Mouse (Mus musculus): ENCODE results near the gene Grik2.

Gene Grik2

DNA sequence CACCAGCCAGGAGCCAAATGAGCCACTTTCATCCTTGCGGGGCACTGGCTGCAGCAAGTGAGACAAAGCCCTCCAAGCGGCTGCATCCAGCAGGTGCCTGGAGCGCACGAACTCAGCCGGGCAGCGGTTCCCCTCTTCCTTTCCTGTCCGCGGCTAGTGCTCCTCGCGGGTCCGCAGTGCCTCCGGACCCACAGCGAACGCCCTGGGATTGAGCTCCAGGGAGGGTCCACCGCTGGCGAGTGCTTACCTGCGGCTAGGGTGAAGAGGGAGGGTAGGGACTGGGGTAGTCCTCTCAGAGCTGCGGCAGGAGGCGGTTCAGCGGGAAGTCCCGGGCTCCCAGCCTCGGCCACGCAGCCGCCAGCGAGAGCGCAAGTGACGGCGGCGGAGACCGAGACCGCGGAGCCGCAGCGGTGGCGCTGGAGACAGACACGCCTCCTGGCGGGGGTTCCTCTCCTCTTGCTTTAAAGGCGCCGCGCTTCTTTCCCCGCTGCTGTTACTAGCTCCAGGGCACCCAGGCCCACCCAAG is at the start of gene Grik2:
Gene Grik2, minus strand, starts transcription at position 386 of the 526 bp plus-strand sequence.
- no peak for DNase-seq

DNA sequence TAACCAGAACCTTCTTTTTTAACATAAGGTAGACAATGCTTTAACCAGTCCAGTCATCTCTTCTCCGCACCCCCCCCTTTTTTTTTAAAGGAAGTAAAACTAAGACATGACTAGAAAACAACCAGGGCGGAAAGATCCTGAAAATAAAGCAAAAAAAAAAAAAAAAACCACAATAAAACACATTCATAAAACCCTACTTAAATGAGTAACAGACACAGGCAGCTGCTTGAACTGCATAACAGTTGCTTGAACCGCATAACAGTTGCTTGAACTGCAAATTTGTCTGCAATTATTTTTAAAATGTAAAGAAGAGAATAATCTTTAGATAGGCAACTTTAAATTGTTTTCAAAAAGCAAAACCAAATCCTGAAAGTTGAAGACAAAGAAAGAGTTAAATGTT is 45.8 kb upstream of the Grik2 start:
- DNase-seq, result no peak

- DNase-seq, result no peak
These were observed 18.7 kb upstream of the Grik2 start for GRCm38 (mm10) chr10:49807276-49807675.

DNA sequence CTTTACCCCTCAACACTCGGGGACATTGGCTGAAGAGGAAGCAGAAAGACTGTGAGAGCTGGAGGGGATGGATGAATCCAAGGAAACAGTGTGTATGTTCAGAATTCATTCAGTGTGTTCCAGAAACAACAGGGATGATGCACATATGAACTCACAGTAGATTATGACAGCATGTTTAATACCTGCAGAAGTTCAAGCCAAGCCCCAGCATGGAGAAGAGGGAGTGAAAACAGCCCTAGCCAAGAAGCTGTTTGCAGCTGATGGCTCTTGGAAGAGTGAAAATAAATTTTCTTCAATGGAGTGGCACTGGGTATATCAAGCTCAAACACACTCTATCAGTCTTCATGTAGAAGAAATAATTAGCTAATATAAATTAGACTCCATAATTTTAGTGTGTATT is 12.4 kb upstream of the Grik2 start:
- DNase-seq, result no peak

DNA sequence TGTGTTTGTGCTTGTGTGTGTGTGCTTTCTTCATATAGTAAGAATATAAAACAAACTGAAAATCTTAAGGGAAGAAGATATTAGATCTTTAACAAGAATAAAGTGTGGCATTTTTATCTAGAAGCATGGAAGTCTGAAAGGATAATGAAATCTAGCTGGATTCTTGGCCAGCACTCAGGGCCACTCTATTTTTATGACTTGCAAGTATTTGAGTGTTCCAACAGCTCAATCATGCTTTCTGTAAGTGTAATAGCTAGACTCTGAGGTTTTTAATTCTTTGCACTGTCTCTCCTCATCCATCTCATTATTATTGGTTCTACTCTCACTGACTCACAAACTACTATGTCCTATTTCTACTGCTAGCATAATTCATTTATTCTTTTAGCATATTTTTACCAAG is 5.6 kb upstream of the Grik2 start:
- DNase-seq, result no peak

- DNase-seq, result no peak
These were observed 1.8 kb upstream of the Grik2 start for GRCm38 (mm10) chr10:49790326-49790725.

- DNase-seq, result no peak
These were observed 1.1 kb upstream of the Grik2 start for GRCm38 (mm10) chr10:49789711-49790110.

- no peak for DNase-seq
These were observed 348 bp upstream of the Grik2 start for GRCm38 (mm10) chr10:49788914-49789313.

DNA sequence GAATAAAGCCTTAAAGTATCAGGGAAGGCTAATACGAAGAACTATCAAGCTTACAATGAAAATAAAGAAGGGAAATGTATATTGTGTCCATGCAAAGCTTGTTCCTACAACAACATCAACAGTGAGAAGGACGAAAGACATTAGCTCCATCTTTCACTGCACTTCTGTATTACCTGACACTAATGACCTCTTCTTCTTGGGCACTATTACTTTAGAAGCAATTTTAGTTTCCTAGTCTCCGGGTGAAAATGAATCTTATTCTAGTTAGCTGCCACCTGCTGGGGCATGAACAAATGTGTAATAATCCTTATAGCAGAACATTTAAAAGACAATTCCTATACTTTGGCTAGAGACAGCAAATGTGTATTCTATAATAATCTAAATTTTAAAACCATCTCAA is 1.9 kb downstream of the Grik2 start:
- no peak for DNase-seq

GRCm38 (mm10) chr10:49785477-49785876 is 3.1 kb downstream of the Grik2 start:
- no peak for DNase-seq

GRCm38 (mm10) chr10:49784831-49785230 is 3.7 kb downstream of the Grik2 start:
- no peak for DNase-seq

DNA sequence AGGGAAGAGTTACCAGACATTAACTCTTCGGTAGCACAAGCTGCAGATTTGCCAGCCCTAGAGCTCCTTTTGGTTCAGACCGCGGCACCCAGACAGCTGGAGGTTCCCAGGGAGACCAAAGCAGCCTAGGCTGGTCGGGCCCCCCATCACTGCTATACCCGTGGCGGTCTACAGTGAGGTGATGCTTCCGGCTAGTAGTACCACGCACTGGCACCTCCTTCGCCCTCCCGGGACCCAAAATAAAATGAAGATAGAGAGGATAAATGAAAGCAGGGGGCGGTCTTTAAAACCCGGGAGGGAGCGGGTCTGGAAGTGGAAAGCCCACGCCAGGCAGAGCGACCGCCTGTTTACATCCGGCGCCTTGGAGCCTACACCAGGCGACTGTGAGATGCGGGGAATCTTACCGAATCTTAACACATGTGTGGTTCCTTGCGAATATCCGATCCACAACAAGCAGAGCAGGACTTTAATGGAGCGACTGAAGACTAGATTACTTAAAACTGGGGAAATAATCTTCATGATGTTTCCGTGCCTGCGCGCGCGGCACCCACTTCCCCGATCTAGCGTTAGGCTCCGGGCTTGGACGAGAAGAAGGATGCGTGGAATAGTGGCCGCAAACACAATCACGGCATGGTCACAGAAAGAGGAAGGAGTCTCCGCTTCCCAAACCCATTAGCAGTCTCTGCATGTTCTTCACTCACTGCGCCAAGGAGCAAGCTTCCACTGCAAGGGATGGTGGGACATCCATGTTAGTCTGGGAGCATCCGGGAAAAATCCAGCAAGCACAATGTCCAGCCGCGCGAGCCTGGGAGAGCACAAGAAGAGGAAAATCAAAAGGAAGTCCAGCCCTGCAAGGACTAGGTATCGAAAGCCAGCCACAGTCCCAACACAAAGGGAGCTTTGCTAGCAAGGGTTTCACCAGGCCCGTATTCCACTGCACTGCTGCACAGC is 5.5 kb downstream of the Grik2 start:
- no peak for DNase-seq

DNA sequence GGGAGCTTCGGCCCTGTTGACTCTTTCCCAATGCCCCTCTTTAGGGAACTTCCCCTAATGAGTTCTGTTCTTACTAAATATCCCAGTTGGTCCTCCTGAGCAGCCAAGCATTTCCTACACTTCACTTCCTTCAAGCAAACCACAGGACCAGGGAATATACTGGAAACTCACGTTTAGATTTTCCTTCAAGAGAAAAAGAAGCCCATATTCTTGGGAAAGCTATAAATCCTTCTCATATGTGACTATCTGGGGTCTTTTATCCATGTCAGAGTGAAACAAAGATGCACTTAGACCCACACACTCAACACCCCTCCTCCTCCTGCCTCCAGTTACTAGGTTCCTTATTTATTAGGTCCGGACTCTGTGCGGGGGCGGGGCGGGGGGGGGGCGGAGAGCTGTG is 6.5 kb downstream of the Grik2 start:
- no peak for DNase-seq

- DNase-seq, result no peak
These were observed 8.1 kb downstream of the Grik2 start for GRCm38 (mm10) chr10:49780430-49780829.

DNA sequence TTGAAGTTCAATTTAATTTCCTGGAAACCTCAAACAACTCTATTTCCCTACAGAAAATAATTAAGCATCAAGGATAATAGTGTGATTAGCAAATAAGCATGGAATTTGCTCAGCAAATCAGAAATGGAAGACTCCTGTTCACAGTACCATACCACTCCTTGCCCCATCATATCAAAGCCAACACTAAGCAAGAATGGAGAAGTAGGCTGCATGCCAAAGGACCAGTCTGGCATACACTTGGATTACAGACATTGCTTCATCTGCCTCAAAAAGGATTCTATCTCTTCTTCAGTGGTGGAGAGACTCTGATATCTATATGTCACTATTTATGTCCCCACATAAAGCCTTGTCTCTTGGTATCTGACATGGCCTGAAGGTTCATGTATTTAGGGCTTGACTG is 19.7 kb downstream of the Grik2 start:
- DNase-seq, result no peak

- no peak for DNase-seq
These were observed 21.0 kb downstream of the Grik2 start for GRCm38 (mm10) chr10:49767556-49767955.

- no peak for DNase-seq
These were observed 26.0 kb downstream of the Grik2 start for GRCm38 (mm10) chr10:49762607-49763006.

DNA sequence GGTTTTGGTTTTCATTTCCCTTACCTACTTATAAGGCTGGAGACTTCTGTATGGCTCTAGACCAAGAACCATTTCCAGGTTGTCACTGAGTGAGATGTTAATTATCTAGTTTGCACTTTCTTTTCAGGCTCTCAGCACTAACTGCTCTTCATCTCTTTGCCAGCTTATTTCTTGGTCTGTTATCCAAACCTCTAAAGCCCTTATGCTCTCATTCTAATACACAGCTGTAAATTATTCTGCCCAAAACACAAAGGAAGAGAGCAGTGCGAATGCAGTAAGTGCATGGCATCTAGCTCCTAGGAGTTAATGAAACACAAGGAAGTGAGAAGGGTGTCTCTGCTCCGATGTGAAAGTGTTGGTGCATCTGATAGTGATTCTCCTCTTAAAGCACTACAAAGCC is 36.8 kb downstream of the Grik2 start:
- no peak for DNase-seq

DNA sequence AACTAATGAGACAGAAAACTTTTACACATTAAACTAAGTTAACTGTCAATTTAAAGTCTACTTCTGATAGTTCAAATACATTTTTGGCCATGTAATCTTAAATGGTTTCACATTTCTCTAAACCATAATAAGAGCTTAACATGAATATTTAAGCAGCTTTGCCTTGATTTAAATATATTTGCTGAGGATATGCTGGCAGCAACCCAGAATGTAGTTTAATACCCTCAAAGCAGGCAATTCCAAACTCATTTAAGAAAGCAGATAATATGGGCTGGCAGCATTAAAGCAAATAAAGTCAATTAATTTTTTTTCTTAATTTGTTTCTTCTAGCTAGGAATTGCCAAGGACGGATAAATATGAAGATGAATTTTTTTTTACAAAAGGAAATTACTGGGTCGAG is 56.7 kb downstream of the Grik2 start:
- no peak for DNase-seq

GRCm38 (mm10) chr10:49723706-49724105 is 64.9 kb downstream of the Grik2 start:
- no peak for DNase-seq

DNA sequence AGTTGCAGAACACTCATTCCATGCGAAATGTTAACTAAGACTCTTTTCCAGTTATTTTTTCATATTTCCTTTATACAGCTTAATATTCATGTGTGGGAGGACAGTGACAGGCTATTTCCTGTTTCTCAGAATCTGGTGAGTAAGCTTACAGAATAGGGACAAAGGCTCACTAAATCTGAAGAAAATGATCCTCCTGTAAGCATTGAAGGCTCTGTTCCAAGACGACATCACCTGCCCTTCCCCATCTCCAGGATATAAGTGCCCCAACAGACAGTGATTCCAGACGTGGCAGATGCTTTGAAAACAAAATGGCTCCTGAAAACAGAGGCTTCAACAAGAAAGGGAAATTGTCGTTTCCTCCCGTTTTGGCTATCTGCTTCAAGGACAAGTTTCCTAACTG is 71.7 kb downstream of the Grik2 start:
- DNase-seq, result no peak

DNA sequence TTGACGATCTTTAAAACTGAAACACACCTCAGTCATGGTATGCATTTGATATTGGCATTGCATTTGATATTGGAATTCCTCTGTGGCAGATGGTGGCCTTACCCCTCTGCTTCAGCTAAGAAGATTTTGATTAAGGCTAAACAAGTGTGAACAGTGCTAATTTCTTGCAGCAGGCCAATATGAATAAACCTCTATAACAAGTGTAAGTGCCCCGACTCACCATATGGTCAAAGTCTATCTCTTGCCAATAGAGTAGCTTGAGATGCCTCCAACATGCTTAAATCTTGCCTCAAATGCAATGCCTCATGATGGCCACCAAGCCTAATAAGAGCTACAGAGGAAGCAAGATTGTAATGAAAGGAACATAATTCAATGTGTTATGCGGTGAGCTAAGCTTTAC is 78.8 kb downstream of the Grik2 start:
- no peak for DNase-seq

DNA sequence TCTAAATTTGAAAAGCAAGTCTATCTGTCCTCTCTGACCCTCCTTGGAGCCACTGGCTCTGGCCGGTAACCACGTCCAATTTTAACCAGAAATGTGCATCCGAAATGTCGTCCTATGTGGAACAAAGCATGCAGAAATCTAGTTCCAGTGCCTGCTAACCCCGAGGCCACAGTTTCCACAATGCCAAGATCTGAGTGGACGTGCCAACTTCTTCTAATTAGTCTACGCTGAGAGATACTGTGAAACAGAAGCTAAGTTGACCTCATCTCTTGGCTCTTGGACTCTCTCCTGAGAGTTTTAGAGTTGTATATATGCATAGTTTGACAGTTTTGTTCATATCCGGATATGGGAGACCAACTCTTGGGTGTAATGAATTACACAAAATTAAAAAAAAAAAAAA is 84.1 kb downstream of the Grik2 start:
- DNase-seq, result no peak

- DNase-seq, result no peak
These were observed 136.2 kb downstream of the Grik2 start for GRCm38 (mm10) chr10:49652320-49652719.

DNA sequence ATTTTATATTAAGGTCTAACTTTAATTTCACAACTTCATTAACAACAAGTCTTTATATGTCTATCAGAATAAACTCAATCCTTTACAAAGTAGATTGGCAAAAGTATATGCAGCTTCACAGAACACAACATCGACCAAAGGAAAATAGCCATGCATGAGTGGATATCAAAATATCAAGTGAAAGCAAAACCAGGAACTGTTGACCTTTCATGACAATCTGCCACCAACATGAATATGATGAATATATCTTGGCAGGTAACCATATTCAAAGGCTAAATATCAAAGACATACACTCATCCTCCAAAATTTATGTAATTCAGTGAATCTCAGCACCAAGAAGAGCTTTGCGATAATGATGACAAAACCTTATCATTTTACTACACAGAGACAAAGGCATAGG is 141.4 kb downstream of the Grik2 start:
- DNase-seq, result no peak

Measured in thymus, postnatal 25 days (tissue).